Mouse (Mus musculus) CH12.LX (cell line): Measurements from ENCODE around the gene Gm45717. TPM values are rescaled to one million over a fixed set of nuclear protein-coding genes. Genes with fewer than 3 reads are reported as not detected.
A peak's percentile ranks its signal among the peaks of the same experiment; 100 is the strongest.

Experiments used
- DNase-seq: peaks from one replicate; pipeline ENCODE4 v3.0.0-alpha.2; 2013; ENCODE audit errors: extremely low read depth
- H3K27ac ChIP-seq: 2 replicates; pipeline ENCODE4 v1.5.1; 2012; ENCODE audit warnings: low read depth, mild to moderate bottlenecking, control low read depth, moderate library complexity; ENCODE audit not compliant: insufficient read depth
- H3K27me3 ChIP-seq: replicated peaks from 2 replicates; pipeline ENCODE3; 2012; ENCODE audit warnings: inconsistent platforms
- H3K36me3 ChIP-seq, 2 experiments: replicated peaks in 1 of 2; 2 replicates each; pipeline versions ENCODE3 to v1.6.1; 2012; ENCODE audit warnings: inconsistent platforms in 1 of 2, low read length in 1 of 2, mild to moderate bottlenecking in 1 of 2, mixed read lengths in 1 of 2, moderate library complexity in 1 of 2; ENCODE audit not compliant: control insufficient read depth in 1 of 2, insufficient read depth in 1 of 2
- H3K4me1 ChIP-seq, 2 experiments: 2 replicates each; pipeline ENCODE4 v1.6.1; 2012; ENCODE audit warnings: inconsistent platforms in 1 of 2, moderate library complexity in 1 of 2; ENCODE audit not compliant: insufficient read depth in 2 of 2, control insufficient read depth in 1 of 2
- H3K4me2 ChIP-seq: 2 replicates; pipeline ENCODE4 v1.6.1; 2012; ENCODE audit warnings: low read depth, mild to moderate bottlenecking, control low read depth; ENCODE audit not compliant: poor library complexity, insufficient read depth, severe bottlenecking
- H3K4me3 ChIP-seq, 3 experiments: fragments of 150-350 bp in 1 of 3; sonication (generic) in 1 of 3; replicated peaks in 1 of 3; 2 replicates each; pipeline versions ENCODE3 to v1.5.1; 2011 to 2012; ENCODE audit warnings: low read depth in 2 of 3, low read length in 2 of 3, mild to moderate bottlenecking in 2 of 3, moderate library complexity in 2 of 3, control low read depth in 1 of 3, improper control_type of control experiment in 1 of 3, inconsistent platforms in 1 of 3, mixed read lengths in 1 of 3; ENCODE audit not compliant: poor library complexity in 1 of 3
- H3K79me2 ChIP-seq: replicated peaks from 2 replicates; pipeline ENCODE4 v1.6.1; 2012; ENCODE audit warnings: mild to moderate bottlenecking, moderate library complexity; ENCODE audit not compliant: control insufficient read depth, poor library complexity, insufficient read depth, severe bottlenecking; ENCODE audit errors: extremely low read depth
- H3K9ac ChIP-seq: 2 replicates; pipeline ENCODE4 v1.6.1; 2012; ENCODE audit warnings: low read depth, mild to moderate bottlenecking, control low read depth, moderate library complexity; ENCODE audit not compliant: insufficient read depth
- H3K9me3 ChIP-seq: replicated peaks from 2 replicates; pipeline ENCODE3; 2012; ENCODE audit warnings: low read length, inconsistent platforms, mixed read lengths
- CHD1 ChIP-seq: IDR thresholded peaks from 2 replicates; pipeline ENCODE4 v1.6.1; 2012; ENCODE audit warnings: low read depth, low read length, improper control_type of control experiment, inconsistent platforms
- CHD2 ChIP-seq: IDR thresholded peaks from 2 replicates; pipeline ENCODE4 v1.6.1; 2011; ENCODE audit warnings: low read length, improper control_type of control experiment
- E2F4 ChIP-seq: IDR thresholded peaks from 2 replicates; pipeline ENCODE4 v1.6.1; 2011; ENCODE audit warnings: low read depth, low read length, improper control_type of control experiment; ENCODE audit not compliant: insufficient replicate concordance
- EP300 ChIP-seq: IDR thresholded peaks from 2 replicates; pipeline ENCODE4 v1.6.1; 2011; ENCODE audit warnings: low read length, improper control_type of control experiment
- IRF4 ChIP-seq: IDR thresholded peaks from 2 replicates; pipeline ENCODE4 v1.6.1; 2014; ENCODE audit warnings: low read depth, mild to moderate bottlenecking, inconsistent platforms, low read length, improper control_type of control experiment
- JUND ChIP-seq: conservative IDR thresholded peaks from 2 replicates; pipeline ENCODE4 v1.6.1; 2011; ENCODE audit warnings: low read depth, low read length, improper control_type of control experiment
- KAT2A ChIP-seq: IDR thresholded peaks from 2 replicates; pipeline ENCODE4 v1.6.1; 2012; ENCODE audit warnings: low read length, improper control_type of control experiment, inconsistent platforms; ENCODE audit not compliant: insufficient replicate concordance
- MAFK ChIP-seq: IDR thresholded peaks from 2 replicates; pipeline ENCODE4 v1.6.1; 2011; ENCODE audit warnings: low read length, improper control_type of control experiment; ENCODE audit not compliant: insufficient replicate concordance
- MAX ChIP-seq: IDR thresholded peaks from 2 replicates; pipeline ENCODE4 v1.6.1; 2011; ENCODE audit warnings: low read length, improper control_type of control experiment
- MAZ ChIP-seq: IDR thresholded peaks from 2 replicates; pipeline ENCODE4 v1.6.1; 2012; ENCODE audit warnings: low read depth, mild to moderate bottlenecking, inconsistent platforms, low read length, improper control_type of control experiment, moderate library complexity
- MXI1 ChIP-seq: IDR thresholded peaks from 2 replicates; pipeline ENCODE4 v1.6.1; 2011; ENCODE audit warnings: mild to moderate bottlenecking, low read depth, low read length, improper control_type of control experiment
- NRF1 ChIP-seq: IDR thresholded peaks from 2 replicates; pipeline ENCODE4 v1.6.1; 2014; ENCODE audit warnings: low read depth, mild to moderate bottlenecking, inconsistent platforms, low read length, improper control_type of control experiment, moderate library complexity
- POLR2AphosphoS2 ChIP-seq: IDR thresholded peaks from 2 replicates; pipeline ENCODE4 v1.6.1; 2011; ENCODE audit warnings: low read depth, low read length, improper control_type of control experiment
- RCOR1 ChIP-seq: conservative IDR thresholded peaks from 2 replicates; pipeline ENCODE4 v1.6.1; 2012; ENCODE audit warnings: low read depth, mild to moderate bottlenecking, inconsistent platforms, low read length, improper control_type of control experiment
- SIN3A ChIP-seq: IDR thresholded peaks from 2 replicates; pipeline ENCODE4 v1.6.1; 2012; ENCODE audit warnings: low read length, improper control_type of control experiment, inconsistent platforms
- TBP ChIP-seq: conservative IDR thresholded peaks from 2 replicates; pipeline ENCODE4 v1.6.1; 2011; ENCODE audit warnings: low read depth, low read length, improper control_type of control experiment
- USF2 ChIP-seq: conservative IDR thresholded peaks from 2 replicates; pipeline ENCODE4 v1.6.1; 2011; ENCODE audit warnings: low read depth, low read length, improper control_type of control experiment
- ZC3H11A ChIP-seq: IDR thresholded peaks from 2 replicates; pipeline ENCODE4 v1.6.1; 2012; ENCODE audit warnings: low read depth, mild to moderate bottlenecking, inconsistent platforms, low read length, improper control_type of control experiment
- ZKSCAN1 ChIP-seq: IDR thresholded peaks from 2 replicates; pipeline ENCODE4 v1.6.1; 2012; ENCODE audit warnings: low read depth, inconsistent platforms, low read length, improper control_type of control experiment, borderline replicate concordance
- dilution Hi-C: fragments of 300-500 bp; cut with MboI; formaldehyde crosslinking; loops from 2 replicates; pipeline ENCODE4 v1.14.3; 2020; ENCODE audit warnings: low sequenced_read_pairs; ENCODE audit not compliant: extremely low pct_unique_long_range_greater_than_20kb, extremely low pct_ligation_motif_present
- in situ Hi-C: fragments of 300-500 bp; cut with MboI; formaldehyde crosslinking; loops from 3 replicates; pipeline ENCODE4 v1.14.3; 2019; ENCODE audit warnings: low sequenced_read_pairs, low pct_ligation_motif_present, low pct_unique_long_range_greater_than_20kb, mixed read lengths
- polyA plus RNA-seq: library from polyadenylated mRNA; unstranded; fragments of >175 nt; gene quantifications from 2 replicates; pipeline ENCODE4 v1.2.1, GENCODE M21; 2012; ENCODE audit warnings: low read depth; ENCODE audit not compliant: insufficient read length
- total RNA-seq, 2 experiments: library from RNA; depleted of rRNA; stranded (reverse); fragments of 300-350 nt in 1 of 2; fragments of >200 nt in 1 of 2; gene quantifications; 2 replicates each; pipeline ENCODE4 v1.2.3; 2012 to 2014

Gm45717 gene
- total and polyA plus RNA-seq, 3 experiments: not detected

DNA sequence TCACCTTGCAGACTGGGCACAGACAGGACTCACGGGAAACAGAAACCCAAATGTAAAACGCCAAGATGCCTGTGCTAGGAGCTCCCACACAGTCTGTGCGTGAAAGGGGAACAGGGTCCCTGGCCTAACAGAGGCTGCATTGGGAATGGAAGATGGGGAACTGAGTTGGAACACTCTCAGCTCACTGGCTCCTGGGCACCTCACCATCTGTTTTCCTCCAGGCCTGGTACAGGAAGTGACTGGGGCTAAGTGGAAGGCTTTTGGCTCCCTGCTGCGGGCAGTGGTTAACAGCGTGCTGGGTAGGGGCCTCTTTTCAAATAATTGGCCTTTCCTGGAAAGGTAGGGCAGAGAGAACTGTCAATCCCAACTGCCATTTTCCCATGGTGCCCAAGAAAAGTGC is 34.9 kb upstream of the Gm45717 start:
- dilution Hi-C loops: no loop called here
- Histone ChIP-seq H3K4me2 (no peak overlapping the region), H3K9ac (no peak overlapping the region), H3K27me3 (no peaks in the 10 kb centered on the region), H3K4me3 (no peak overlapping the region), H3K27ac (no peak overlapping the region), H3K79me2 (no peaks in the 10 kb centered on the region), H3K9me3 (peaks cover 6% of the 10 kb centered on the region), H3K4me1 (peaks cover 29 to 44% of the 10 kb centered on the region in 2 experiments), H3K36me3 (no peaks in the 10 kb centered on the region)
- peak; percentile 14; the same call in 1 of the 2 replicates for TF ChIP-seq EP300
- TF ChIP-seq TBP: no peak
- 0 out of 2 replicates have a peak, but pooled peaks have one; percentile 9 for TF ChIP-seq RCOR1
- no peak for TF ChIP-seq POLR2AphosphoS2
- TF ChIP-seq IRF4: no peak
- TF ChIP-seq KAT2A: no peak
- no peak for TF ChIP-seq NRF1
- 0 out of 2 replicates have a peak, but pooled peaks have one; percentile 8 for TF ChIP-seq CHD2
- no peak for TF ChIP-seq CHD1
- no peak for TF ChIP-seq JUND
- no peak for DNase-seq
- in situ Hi-C loops: loop anchor here (25.0 kb wide), 1 partner anchor 372 kb away; no protein-coding TSS in a partner anchor

DNA sequence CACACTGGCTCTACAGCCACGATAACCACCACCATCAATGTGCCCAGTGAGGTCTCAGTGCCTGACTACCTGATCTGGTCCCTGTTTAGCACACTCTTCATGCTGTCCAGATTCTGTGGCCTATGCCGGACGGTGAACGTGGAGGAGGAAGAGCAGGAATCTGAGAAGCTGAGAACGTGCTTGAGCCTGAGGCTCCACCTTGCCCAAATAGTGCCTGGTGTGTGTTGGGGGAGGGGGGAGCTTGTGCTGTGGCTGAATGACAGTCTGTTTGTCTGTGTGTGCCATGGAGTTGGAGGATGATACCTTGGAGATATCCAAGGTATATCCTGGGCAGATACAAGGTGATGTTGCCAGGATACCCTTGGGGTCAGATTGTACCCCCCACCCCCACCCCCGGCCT is 34.4 kb upstream of the Gm45717 start:
- H3K79me2 ChIP-seq: no peaks in the 10 kb centered on the region
- TF ChIP-seq KAT2A: no peak
- TF ChIP-seq CHD2: peak; percentile 46; the same call in 1 of the 2 replicates
- peaks cover 29 to 44% of the 10 kb centered on the region in 2 experiments for H3K4me1 ChIP-seq
- H3K9me3 ChIP-seq: peaks cover 7% of the 10 kb centered on the region
- no peaks in the 10 kb centered on the region for H3K36me3 ChIP-seq
- in situ Hi-C loops: loop anchor here (25.0 kb wide), 1 partner anchor 372 kb away; no protein-coding TSS in a partner anchor
- no peak overlapping the region for H3K9ac ChIP-seq
- H3K27ac ChIP-seq: no peak overlapping the region
- H3K4me2 ChIP-seq: no peak overlapping the region
- DNase-seq: no peak
- no peak overlapping the region for H3K4me3 ChIP-seq
- dilution Hi-C loops: no loop called here
- H3K27me3 ChIP-seq: no peaks in the 10 kb centered on the region

DNA sequence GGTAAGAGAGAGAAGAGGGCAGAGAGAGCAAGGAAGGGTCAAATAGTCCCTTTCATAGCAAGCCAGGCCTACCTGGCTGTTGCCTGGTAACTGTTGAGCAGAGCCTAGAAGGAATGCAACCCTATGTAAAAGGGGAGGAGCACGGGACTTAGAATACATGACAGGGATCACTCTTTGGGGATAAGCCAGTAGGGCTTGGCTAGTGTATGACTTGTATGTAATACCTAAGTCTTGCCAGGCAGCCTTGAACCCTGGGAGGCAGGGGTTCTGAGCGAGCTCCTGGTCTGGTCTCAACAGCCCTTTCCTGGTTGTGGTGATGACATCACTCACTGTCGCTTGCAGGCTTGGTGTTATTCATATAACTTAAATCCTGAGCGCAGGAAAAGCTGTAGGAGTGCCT is 33.3 kb upstream of the Gm45717 start:
- Histone ChIP-seq H3K27ac (peak overlapping the region; percentile 21; the same call in 1 of the 2 replicates), H3K4me2 (no peak overlapping the region), H3K79me2 (no peaks in the 10 kb centered on the region), H3K36me3 (no peaks in the 10 kb centered on the region), H3K4me3 (no peak overlapping the region), H3K27me3 (no peaks in the 10 kb centered on the region), H3K9me3 (peaks cover 7% of the 10 kb centered on the region), H3K4me1 (peaks cover 29 to 44% of the 10 kb centered on the region in 2 experiments), H3K9ac (no peak overlapping the region)
- TF ChIP-seq E2F4 (no peak), TBP (no peak), MXI1 (no peak), USF2 (no peak), SIN3A (no peak), CHD2 (no peak), MAZ (no peak), MAFK (no peak), MAX (no peak), NRF1 (no peak), ZC3H11A (no peak), ZKSCAN1 (no peak), JUND (no peak)
- in situ Hi-C loops (loop anchor here (25.0 kb wide), 1 partner anchor 373 kb away; no protein-coding TSS in a partner anchor), dilution Hi-C loops (no loop called here)
- no peak for DNase-seq
